Comparison of ENCODE assay signal across 8 mouse cellular contexts in genomic region chr17:6316379-6317126, GRCm38 (mm10). TPM values are rescaled to one million over a fixed set of nuclear protein-coding genes. Genes with fewer than 3 reads are reported as not detected.
DNase-seq lines count a peak whose midpoint lies in the region; ATAC-seq lines count a peak whose summit lies in the region.
"Not testable (repeated sequence)": the region's sequence is repeated elsewhere in the genome, so short reads cannot be mapped to it uniquely, and the experiment has no call there.

No protein-coding gene starts in this region.

- H3K4me1 ChIP-seq in hindbrain, embryonic 12.5 days, result not testable (repeated sequence)

- 0 out of 2 replicates have a peak overlapping the region, but pooled peaks have one; percentile 52 for H3K27ac ChIP-seq in hindbrain, embryonic 12.5 days

- peak; percentile 48 for DNase-seq in MN1 (ENCODE audit: low spot score)
- DNase-seq in cerebellum, postnatal 14 days, result peak; percentile 82 to 84
- DNase-seq in frontal cortex, postnatal 14 days (ENCODE audit: low spot score in 2 of 2), result peak; percentile 68 to 69
- DNase-seq in layer of hippocampus, postnatal 14 days (ENCODE audit: low spot score in 2 of 2), result peak; percentile 62 to 71
- DNase-seq in lung, postnatal 10 days, result peak; percentile 73
- peak; percentile 27 for DNase-seq in ovary, postnatal 14 days (ENCODE audit: low spot score)
- DNase-seq in thymus, postnatal 10 days (ENCODE audit: low spot score in 2 of 2), result peak; percentile 69 to 73

- H3K4me3 ChIP-seq in hindbrain, embryonic 12.5 days, result peak overlapping the region; percentile 42

- 4% methylated on average over 38 of the region's 38 CpGs for WGBS in hindbrain, embryonic 12.5 days

- H3K36me3 ChIP-seq in hindbrain, embryonic 12.5 days, result not testable (repeated sequence)

- H3K27me3 ChIP-seq in hindbrain, embryonic 12.5 days, result not testable (repeated sequence)

- H3K9me3 ChIP-seq in hindbrain, embryonic 12.5 days (replicated peaks), result not testable (repeated sequence)

- peak; percentile 63 for ATAC-seq in hindbrain, embryonic 12.5 days (ENCODE audit: low FRiP score)

- peak overlapping the region; percentile 56 for H3K4me2 ChIP-seq in hindbrain, embryonic 12.5 days (replicated peaks)

- H3K9ac ChIP-seq in hindbrain, embryonic 12.5 days, result peak overlapping the region; percentile 59

RNA-seq across cellular contexts. Expression of gene Dynlt1a, which starts 0.7 kb away (rescaled TPM):
- 35.5 and 39.7 TPM in 2 replicates for polyA plus RNA-seq in hindbrain, embryonic 12.5 days (2016; fragmentation: Nextera tagmentation; extraction: Ambion mirVana)
- total RNA-seq in layer of hippocampus, postnatal 14 days (2021), result 10 to 100 TPM; 13.2 to 14.5 TPM

RNA-seq across cellular contexts. Expression of gene Tmem181a, which starts 59.9 kb away (rescaled TPM):
- polyA plus RNA-seq in hindbrain, embryonic 12.5 days (2016; fragmentation: Nextera tagmentation; extraction: Ambion mirVana), result 35.1 and 37.5 TPM in 2 replicates
- total RNA-seq in layer of hippocampus, postnatal 14 days (2021), result 10 to 100 TPM; 77.5 to 80.9 TPM

Comparison
In these comparisons a context has a peak if more than half of its experiments do, and no peak if none do; other contexts are left out.
1. Peak in every context shown above with its lines: DNase-seq, ATAC-seq, H3K4me3 ChIP-seq and H3K27ac ChIP-seq.
2. DNase-seq: peak in every context shown above with its lines; median percentile 83 in cerebellum, postnatal 14 days; 73 in lung, postnatal 10 days; 71 in thymus, postnatal 10 days; 68 in frontal cortex, postnatal 14 days; 66 in layer of hippocampus, postnatal 14 days; 48 in MN1; 27 in ovary, postnatal 14 days.